9 mouse cellular contexts compared by ENCODE assay signal in the genomic region with DNA sequence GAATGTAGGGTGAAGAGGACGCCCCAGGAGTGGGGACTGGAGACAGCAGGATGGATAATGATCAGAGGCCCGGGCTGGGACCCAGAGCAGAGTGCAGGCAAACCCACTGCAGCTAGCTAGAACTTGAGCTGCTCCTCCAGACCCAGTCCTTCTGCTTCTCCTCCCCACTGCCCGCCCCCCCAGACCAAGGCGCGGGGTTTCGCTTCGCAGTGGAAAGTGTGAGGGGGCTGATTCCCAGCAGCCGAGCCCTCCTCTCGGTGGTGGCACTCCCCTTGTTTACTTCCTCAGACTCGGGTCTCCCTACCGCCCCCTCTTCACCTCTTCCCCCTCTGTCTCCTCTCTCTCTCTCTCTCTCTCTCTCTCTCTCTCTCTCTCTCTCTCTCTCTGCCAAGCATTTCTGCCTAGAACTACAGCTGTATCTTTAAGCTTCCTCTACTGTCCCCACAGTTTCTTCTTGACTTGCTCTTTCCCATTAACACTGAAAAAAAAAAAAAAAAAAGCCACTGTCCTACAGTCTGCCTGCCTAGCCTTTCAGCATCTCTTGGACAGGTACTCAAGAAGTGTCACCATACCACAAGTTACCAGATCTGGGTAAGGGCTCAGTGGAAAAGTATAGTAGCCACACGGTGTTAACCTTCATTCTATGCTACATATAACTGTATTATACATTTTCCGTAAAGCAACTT. TPM values are rescaled to one million over a fixed set of nuclear protein-coding genes. Genes with fewer than 3 reads are reported as not detected.
DNase-seq lines count a peak whose midpoint lies in the region; ATAC-seq and TF ChIP-seq lines count a peak whose summit lies in the region.
"Had no signal": no experiment of that assay in that cellular context is flagged by ENCODE, and none has a peak within 500 bp of the region (broad histone marks: within the 10 kb centered on the region; RNA-seq: fewer than 3 reads in every experiment).

A gene (minus strand): TSS at position 173 of the 686 bp plus-strand sequence.

- H3K27me3 ChIP-seq in heart, postnatal 0 days (ENCODE audit: control insufficient read depth, insufficient read depth, low read length): peaks cover 6% of the 10 kb centered on the region; the same call in 1 of the 2 replicates
- no peaks in the 10 kb centered on the region for H3K27me3 ChIP-seq in embryonic facial prominence, embryonic 14.5 days (replicated peaks; ENCODE audit: control insufficient read depth, insufficient read depth, low read length)
- peaks cover 76% of the 10 kb centered on the region for H3K27me3 ChIP-seq in megakaryocyte, embryonic 14.5 days (replicated peaks)

- TF ChIP-seq CTCF in heart, postnatal 0 days (IDR thresholded peaks at IDR 0.05; ENCODE audit: low read depth): no peak
- no peak for TF ChIP-seq CTCF in layer of hippocampus, adult 2 months (conservative IDR thresholded peaks at IDR 0.05)

- 24% methylated on average over 12 of the region's 13 CpGs for WGBS in heart, postnatal 0 days
- 48% methylated on average over 4 of the region's 13 CpGs for WGBS in embryonic facial prominence, embryonic 14.5 days

- peaks cover 22% of the 10 kb centered on the region for H3K36me3 ChIP-seq in heart, postnatal 0 days (replicated peaks; ENCODE audit: control insufficient read depth, insufficient read depth, low read length)
- H3K36me3 ChIP-seq in embryonic facial prominence, embryonic 14.5 days (ENCODE audit: control insufficient read depth, insufficient read depth, low read length): peaks cover 27% of the 10 kb centered on the region
- no peaks in the 10 kb centered on the region for H3K36me3 ChIP-seq in megakaryocyte, embryonic 14.5 days (replicated peaks; ENCODE audit: low read length)

- no peak within 1 kb of the TSS for H3K9ac ChIP-seq in heart, postnatal 0 days (replicated peaks; ENCODE audit: low read depth, low read length)
- peak within 1 kb of the TSS; percentile 20 for H3K9ac ChIP-seq in embryonic facial prominence, embryonic 14.5 days (ENCODE audit: low read depth, low read length)
- H3K9ac ChIP-seq: liver, postnatal 0 days had no signal

- H3K27ac ChIP-seq in heart, postnatal 0 days (ENCODE audit: low read depth): no peak within 1 kb of the TSS
- H3K27ac ChIP-seq in embryonic facial prominence, embryonic 14.5 days (replicated peaks; ENCODE audit: low read depth, low read length): no peak within 1 kb of the TSS
- no peak within 1 kb of the TSS for H3K27ac ChIP-seq in layer of hippocampus, adult 2 months

- peak; percentile 15 for DNase-seq in heart, postnatal 0 days (ENCODE audit: low spot score)
- no peak for DNase-seq in heart, postnatal 36 days
- DNase-seq in embryonic facial prominence, embryonic 14.5 days (ENCODE audit: low spot score): no peak
- DNase-seq in layer of hippocampus, adult 2 months (ENCODE audit: low spot score in 2 of 2): no peak
- DNase-seq in cerebellum, adult 8-10 months: no peak
- DNase-seq: liver, postnatal 0 days had no signal

- H3K4me2 ChIP-seq in heart, postnatal 0 days (ENCODE audit: low read depth, low read length): no peak within 1 kb of the TSS
- peak within 1 kb of the TSS; percentile 13 for H3K4me2 ChIP-seq in embryonic facial prominence, embryonic 14.5 days (ENCODE audit: low read depth, low read length)

- H3K9me3 ChIP-seq in heart, postnatal 0 days (replicated peaks; ENCODE audit: control insufficient read depth, low read length): no peaks in the 10 kb centered on the region
- no peaks in the 10 kb centered on the region for H3K9me3 ChIP-seq in embryonic facial prominence, embryonic 14.5 days (ENCODE audit: control insufficient read depth, low read length)
- H3K9me3 ChIP-seq in megakaryocyte, embryonic 14.5 days: no peaks in the 10 kb centered on the region

- ATAC-seq in heart, postnatal 0 days (ENCODE audit: insufficient read depth, low read depth): no peak
- peak; percentile 25 for ATAC-seq in CD4-positive, CD25-positive, alpha-beta regulatory T cell, adult 4 months
- ATAC-seq in embryonic facial prominence, embryonic 14.5 days (ENCODE audit: low read depth): no peak
- ATAC-seq in erythroblast, adult 5-6 weeks (replicated peaks; ENCODE audit: low FRiP score, poor library complexity, severe bottlenecking): no peak
- ATAC-seq: liver, postnatal 0 days had no signal

- H3K4me1 ChIP-seq in heart, postnatal 0 days (ENCODE audit: control insufficient read depth, insufficient read depth): peaks cover 28% of the 10 kb centered on the region
- H3K4me1 ChIP-seq in embryonic facial prominence, embryonic 14.5 days (ENCODE audit: control insufficient read depth, insufficient read depth, low read length): peaks cover 23% of the 10 kb centered on the region
- H3K4me1 ChIP-seq in megakaryocyte, embryonic 14.5 days: peaks cover 61% of the 10 kb centered on the region

- no peak within 1 kb of the TSS for H3K4me3 ChIP-seq in heart, postnatal 0 days (ENCODE audit: low read depth, low read length)
- H3K4me3 ChIP-seq in embryonic facial prominence, embryonic 14.5 days (ENCODE audit: low read depth, low read length): no peak within 1 kb of the TSS
- H3K4me3 ChIP-seq in megakaryocyte, embryonic 14.5 days (replicated peaks): peak within 1 kb of the TSS; percentile 53
- H3K4me3 ChIP-seq in layer of hippocampus, adult 2 months: no peak within 1 kb of the TSS

- TF ChIP-seq EP300 in heart, postnatal 0 days (IDR thresholded peaks at IDR 0.05; ENCODE audit: low read depth): no peak

- intact Hi-C loops in heart, postnatal 36 days (cut with DNase I): loop anchor here (10.0 kb wide), 1 partner anchor 443 kb away; no protein-coding TSS in a partner anchor

RNA-seq across cellular contexts. Expression of the gene that starts here (rescaled TPM):
- total RNA-seq in heart, postnatal 0 days (2014; rRNA removed; ENCODE audit: low replicate concordance): 0.11 and 0.27 TPM in 2 replicates
- 0.82 and 0.85 TPM in 2 replicates for polyA plus RNA-seq in heart, postnatal 0 days (2015; fragmentation: Nextera tagmentation; extraction: Ambion mirVana)
- total RNA-seq in heart, postnatal 36 days (2021): under 1 TPM; 0.19 to 0.43 TPM
- 10 to 100 TPM; 19.0 to 29.0 TPM for polyA plus RNA-seq in CD4-positive, CD25-positive, alpha-beta regulatory T cell, adult 4 months (2017; shearing (Covaris generic))
- polyA plus RNA-seq in embryonic facial prominence, embryonic 14.5 days (2014; fragmentation: Nextera tagmentation; extraction: Ambion mirVana): 1.9 and 2.4 TPM in 2 replicates
- polyA plus RNA-seq in megakaryocyte, embryonic 14.5 days (2012; ENCODE audit: insufficient read depth, low replicate concordance): 0.62 TPM in 1 of 2 replicates, not detected in the other
- 1 to 10 TPM; 1.3 to 1.7 TPM for total RNA-seq in layer of hippocampus, adult 2 months (2021)
- total RNA-seq in erythroblast, adult 5-6 weeks (2015; ENCODE audit: low replicate concordance): 1.0 and 2.7 TPM in 2 replicates
- 0.51 TPM in 1 of 2 replicates, not detected in the other for total RNA-seq in erythroblast, adult 5-6 weeks (2017; ENCODE audit: low replicate concordance)

Comparison
In these comparisons a context has a peak if more than half of its experiments do, and no peak if none do; other contexts are left out.
1. Peak in DNase-seq in heart, postnatal 0 days; RNA of the gene not detected or under 1 TPM.